Mouse (Mus musculus) left cerebral cortex, adult 9 months (tissue): ENCODE measurements around the gene Ablim2.

Source experiments
- DNase-seq, 2 experiments: peaks; one replicate each; pipeline ENCODE4 v3.0.0; 2022; ENCODE audit warnings: low spot score in 2 of 2

The Ablim2 gene

DNA sequence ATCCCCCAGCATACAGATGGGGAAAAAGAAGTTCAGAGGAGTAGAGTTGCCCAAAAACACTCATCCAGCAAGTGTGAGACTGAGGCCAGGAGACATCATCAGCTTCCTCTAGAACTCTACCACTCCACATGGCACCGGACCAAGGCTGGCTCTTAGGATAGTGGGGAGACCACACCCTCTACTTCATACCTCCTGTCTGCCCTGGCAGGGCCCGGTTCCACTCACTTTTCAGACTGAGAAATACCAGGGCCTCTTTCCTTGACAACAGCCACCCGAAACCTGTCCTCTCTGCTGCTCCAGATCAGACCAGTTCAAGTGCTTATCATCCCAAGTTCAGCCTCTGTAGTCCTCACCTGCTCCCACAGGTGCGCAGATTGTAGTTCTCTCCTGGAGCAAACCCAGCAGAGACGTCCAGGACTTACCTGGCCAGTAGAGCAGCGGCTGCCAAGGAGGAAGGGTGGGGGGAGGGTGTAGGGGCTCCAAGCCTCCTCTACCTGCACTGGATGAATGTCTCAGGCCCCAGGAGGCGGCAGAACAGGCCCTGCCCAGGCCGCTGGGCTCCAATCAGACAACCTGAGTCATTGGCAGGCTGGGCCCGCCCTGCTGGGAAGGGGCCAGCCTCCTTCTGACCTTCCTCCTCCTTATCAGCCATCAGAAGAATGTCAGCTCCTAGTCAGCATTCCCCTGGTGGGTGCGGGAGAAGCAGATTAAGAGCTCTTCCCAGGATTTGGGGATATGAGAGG is 18.0 kb upstream of the Ablim2 start, which contains the start of gene Sh3tc1:
TSS of gene Sh3tc1 (minus strand) at position 452 of the 743 bp plus-strand sequence.
- no peak for DNase-seq

DNA sequence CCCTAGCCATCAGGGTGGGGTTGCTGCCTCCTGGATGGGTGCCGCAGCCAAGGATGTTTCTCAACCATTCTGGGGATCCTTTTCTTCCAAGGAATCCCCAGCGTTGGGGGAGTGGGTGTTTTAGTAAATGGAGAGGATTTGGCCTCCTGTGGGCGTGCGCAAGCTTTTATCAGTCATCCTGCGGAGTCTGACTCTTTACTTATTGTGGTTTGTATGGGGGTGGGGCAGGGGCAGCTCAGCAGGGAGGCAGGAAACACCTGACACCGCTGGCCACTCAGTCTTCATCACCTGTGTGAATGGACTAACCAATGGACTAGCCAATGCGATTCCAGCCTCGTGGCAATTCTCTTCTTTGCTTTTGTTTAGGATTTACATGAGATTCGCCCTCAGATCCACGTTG is 17.0 kb upstream of the Ablim2 start:
- no peak for DNase-seq

GRCm38 (mm10) chr5:35741225-35741820 is 16.4 kb upstream of the Ablim2 start:
- no peak for DNase-seq

- no peak for DNase-seq
Observed at GRCm38 (mm10) chr5:35743238-35743951, 14.3 kb upstream of the Ablim2 start.

GRCm38 (mm10) chr5:35743990-35744722 is 13.5 kb upstream of the Ablim2 start:
- peak in 1 of 2 experiments; percentile 56 for DNase-seq

GRCm38 (mm10) chr5:35745406-35745805 is 12.3 kb upstream of the Ablim2 start:
- no peak for DNase-seq

- DNase-seq: peak in 1 of 2 experiments; percentile 81
Observed at GRCm38 (mm10) chr5:35746910-35747309, 10.8 kb upstream of the Ablim2 start.

DNA sequence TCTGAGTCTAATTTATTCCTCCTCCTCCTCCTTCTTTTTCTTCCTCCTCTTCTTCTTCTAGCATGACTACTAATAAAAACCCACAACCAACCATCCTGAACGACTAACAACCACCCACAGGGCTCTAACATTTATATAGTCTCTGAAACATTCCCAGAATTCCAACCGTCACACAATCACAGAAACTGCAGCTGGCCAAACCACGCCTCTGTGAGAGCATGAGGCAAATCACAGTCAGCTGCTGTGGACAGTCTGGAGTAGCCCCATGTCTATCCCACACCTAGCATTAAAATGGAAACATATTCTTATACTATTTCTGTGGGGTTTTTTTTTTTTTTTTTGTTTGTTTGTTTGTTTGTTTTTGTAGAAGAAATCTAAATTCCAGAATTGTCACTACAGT is 8.3 kb upstream of the Ablim2 start:
- no peak for DNase-seq

DNA sequence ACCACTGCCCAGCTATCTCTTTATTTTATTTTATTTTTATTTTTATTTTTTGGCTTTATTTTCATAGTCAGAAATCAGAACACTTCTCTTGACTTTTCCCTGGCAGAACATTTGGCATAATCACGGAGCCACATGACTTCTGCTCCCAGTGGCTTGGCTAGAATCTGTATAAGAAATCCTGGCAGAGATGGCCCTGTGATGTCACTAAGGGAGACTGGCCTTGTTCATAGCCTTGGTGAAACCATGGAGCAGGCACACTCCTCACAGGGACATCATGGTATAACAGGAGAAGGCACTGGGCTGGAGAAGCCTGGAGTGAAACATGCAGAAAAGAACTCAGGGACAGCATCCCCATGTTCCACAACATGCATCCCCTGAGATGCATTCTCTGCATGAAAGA is 7.7 kb upstream of the Ablim2 start:
- no peak for DNase-seq

DNA sequence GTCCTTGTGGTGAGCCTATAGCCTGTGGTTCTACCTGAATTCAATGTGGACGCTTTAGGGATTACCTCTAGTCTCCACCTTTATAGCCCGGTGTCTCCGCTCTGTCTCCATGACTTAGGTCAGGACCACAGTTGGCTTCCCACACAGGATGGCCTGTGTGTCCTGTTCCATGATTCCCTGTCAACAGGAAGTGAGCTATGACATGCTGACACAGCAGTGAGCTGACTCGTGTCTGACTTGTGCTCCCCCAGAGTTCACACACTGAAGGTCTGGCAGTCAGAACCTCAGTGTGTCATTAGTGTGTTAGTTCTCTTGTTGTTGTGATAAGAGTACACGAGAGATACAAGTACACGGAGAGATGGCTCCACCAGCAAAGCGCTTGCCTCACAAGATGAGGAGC is 6.7 kb upstream of the Ablim2 start:
- DNase-seq: no peak

- DNase-seq: peak in 1 of 2 experiments; percentile 71
Observed at GRCm38 (mm10) chr5:35755131-35755733, 2.4 kb upstream of the Ablim2 start.

DNA sequence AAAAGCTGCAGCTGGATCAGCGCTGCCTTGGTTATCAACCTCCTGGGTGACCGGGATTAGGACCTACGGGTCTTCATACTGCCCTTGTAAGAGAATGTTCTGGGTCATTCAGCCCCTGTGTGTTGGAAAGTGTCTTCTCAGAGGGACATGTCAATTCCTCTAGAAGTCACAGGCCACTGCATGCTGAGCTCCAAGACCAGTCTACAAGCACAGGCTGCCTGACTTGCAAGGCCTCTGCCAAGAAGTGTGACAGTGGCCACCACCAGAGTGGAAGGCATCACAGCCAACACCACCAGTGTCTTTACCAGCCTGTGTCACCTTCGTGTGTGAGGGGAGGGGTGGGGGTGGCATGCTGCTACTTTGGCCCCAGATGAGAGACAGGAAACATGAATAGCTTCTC is 1.7 kb upstream of the Ablim2 start:
- DNase-seq: no peak

DNA sequence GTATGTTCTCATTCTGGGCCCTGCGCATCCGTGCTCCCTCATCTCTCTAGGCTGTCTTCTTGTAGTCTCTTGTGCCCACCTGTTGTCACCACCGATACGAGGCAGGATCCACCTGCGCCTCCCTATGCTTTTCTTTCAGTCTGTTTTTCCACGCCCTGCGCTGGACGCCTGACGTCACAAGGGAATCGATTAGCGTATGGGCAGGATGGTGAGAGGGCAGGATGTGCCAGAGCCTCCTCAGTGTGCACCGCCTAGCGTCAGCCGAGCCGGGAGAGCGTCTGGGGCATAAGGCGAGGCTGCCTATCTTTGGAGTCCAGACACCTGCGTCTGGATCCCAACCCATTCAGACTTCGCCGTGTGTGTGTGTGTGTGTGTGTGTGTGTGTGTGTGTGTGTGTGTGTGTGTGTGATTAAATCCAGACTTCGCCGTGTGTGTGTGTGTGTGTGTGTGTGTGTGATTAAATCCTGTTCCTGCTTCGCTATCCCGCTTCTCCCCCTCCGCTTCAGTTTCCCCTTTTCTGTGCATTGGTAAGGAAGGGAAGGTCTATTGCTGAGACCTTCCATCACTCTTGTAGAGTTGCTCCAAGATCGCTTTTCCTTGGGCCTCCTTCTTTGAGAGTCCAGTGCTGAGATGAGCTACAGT is 562 bp upstream of the Ablim2 start:
- DNase-seq: peak; percentile 72 to 90

DNA sequence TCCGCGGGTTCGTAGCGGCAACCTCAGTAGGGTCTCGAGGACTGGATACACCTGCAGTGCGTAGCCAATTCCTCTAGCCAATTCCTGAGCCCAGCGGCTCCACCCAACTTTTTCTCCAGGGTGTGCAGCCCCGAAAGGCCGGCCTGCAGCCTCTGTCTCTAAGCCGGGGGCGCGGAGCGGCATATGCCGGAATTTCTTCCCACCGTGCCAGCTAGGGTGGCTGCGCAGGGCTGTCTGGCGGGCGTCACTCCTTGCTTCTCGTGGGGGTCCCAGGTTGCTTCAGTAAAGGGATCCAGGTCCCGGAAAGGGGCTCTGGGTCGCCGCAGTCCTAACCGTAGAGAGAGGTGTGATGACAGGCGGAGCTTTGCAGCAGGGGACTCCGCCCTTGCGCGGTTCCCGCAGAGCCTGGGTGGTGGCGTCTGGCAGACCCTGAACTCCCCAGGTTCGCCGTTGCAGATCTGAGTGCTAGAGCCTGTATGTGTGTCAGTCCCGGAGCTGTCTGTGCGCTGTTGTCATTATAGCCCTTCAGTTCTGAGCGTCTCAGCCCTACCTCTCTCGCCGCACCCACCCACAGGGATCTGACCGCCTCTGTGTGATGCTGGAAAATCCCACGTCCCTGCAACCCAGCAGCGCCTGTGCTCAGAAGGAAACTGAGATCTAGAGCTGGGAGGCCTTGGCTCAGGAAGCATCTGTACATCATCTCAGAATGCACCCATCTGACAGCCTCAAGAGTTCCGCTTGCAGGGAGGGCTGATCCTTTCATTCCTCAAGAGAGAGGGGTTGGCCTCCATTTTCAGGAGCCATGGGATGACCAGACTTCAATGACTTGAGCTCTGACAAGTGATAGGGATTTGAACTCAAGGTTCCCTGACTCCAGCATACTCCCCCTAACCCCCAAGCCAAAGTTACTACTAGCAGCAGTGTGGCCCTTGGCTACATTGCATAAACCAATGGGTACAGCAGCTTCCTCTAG is 687 bp downstream of the Ablim2 start:
- DNase-seq: peak; percentile 59 to 74

- DNase-seq: no peak
Observed at GRCm38 (mm10) chr5:35761323-35761722, 3.6 kb downstream of the Ablim2 start.

GRCm38 (mm10) chr5:35762388-35762787 is 4.7 kb downstream of the Ablim2 start:
- DNase-seq: peak in 1 of 2 experiments; percentile 44

- no peak for DNase-seq
Observed at GRCm38 (mm10) chr5:35762850-35763249, 5.2 kb downstream of the Ablim2 start.

DNA sequence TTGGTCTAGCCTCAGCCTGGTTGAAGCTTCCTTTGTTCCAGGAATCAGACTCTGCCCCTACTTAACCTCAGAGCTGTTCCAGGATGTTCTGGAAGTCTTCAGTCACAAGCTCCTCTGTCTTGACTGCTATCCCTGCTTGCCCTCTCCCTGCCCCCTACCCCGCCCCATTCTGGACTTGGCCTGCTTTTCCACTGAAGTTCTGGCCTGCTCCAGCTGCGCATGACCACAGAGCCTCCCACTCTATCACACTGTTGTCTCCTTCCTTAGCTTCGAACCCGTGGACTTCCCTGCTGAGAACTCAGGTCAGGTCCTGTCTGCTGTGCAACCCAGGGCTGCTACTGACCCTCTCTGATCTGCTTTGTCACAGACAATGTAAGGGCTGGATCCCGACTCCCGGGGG is 8.2 kb downstream of the Ablim2 start:
- DNase-seq: no peak

DNA sequence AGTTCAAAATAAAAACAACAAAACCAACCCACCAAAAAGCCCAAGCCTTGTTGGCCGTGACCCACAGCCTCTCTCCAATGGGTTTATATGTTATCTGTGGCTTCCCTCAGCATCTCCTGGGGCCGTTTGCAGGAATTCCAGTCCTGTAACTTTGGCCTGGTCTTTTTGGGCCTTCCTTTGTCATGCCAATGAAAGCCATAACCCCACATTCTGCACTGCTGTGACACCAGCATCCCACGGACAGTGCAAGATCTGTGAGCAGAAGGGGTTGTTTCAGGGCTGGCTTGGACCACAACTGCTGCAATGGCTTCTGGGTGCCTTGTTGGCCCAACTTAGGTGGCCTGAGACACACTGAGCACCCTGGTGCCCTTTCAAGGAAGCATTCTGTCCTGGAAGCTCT is 10.8 kb downstream of the Ablim2 start:
- DNase-seq: no peak

GRCm38 (mm10) chr5:35768997-35769396 is 11.3 kb downstream of the Ablim2 start:
- no peak for DNase-seq
